In genomic region chr11:101589444-101589843, GRCm38 (mm10) we compare ENCODE assay signal across 9 mouse cellular contexts. TPM values are rescaled to one million over a fixed set of nuclear protein-coding genes. Genes with fewer than 3 reads are reported as not detected.
A peak's percentile ranks its signal among the peaks of the same experiment; 100 is the strongest.
DNase-seq lines count a peak whose midpoint lies in the region; ATAC-seq and TF ChIP-seq lines count a peak whose summit lies in the region.
"Had no signal": no experiment of that assay in that cellular context is flagged by ENCODE, and none has a peak within 500 bp of the region (broad histone marks: within the 10 kb centered on the region; RNA-seq: fewer than 3 reads in every experiment).

No protein-coding gene starts in this region.

- 34% methylated on average over 5 of the region's 5 CpGs for WGBS in forebrain, embryonic 10.5 days
- WGBS in forebrain, embryonic 13.5 days, result 29% methylated on average over 5 of the region's 5 CpGs
- WGBS in embryonic facial prominence, embryonic 10.5 days, result 33% methylated on average over 5 of the region's 5 CpGs
- WGBS in kidney, postnatal 0 days, result 26% methylated on average over 5 of the region's 5 CpGs

- DNase-seq in forebrain, embryonic 10.5 days (ENCODE audit: extremely low spot score, low spot score), result peak; percentile 33
- peak; percentile 85 for DNase-seq in 3T3-L1 (ENCODE audit: low read depth, low spot score)
- DNase-seq in adrenal gland, postnatal 10 days, result peak; percentile 70
- DNase-seq in embryonic facial prominence, embryonic 10.5 days (ENCODE audit: low spot score), result peak; percentile 63
- DNase-seq in kidney, postnatal 0 days (ENCODE audit: low spot score), result peak; percentile 82
- DNase-seq in lung, adult 18-20 months, result peak; percentile 49 to 51
- DNase-seq in right cerebral cortex, postnatal 4 days, result peak; percentile 65

- H3K9me3 ChIP-seq in forebrain, embryonic 10.5 days, result no peaks in the 10 kb centered on the region
- H3K9me3 ChIP-seq in forebrain, embryonic 13.5 days (replicated peaks), result no peaks in the 10 kb centered on the region
- H3K9me3 ChIP-seq in embryonic facial prominence, embryonic 10.5 days, result no peaks in the 10 kb centered on the region
- no peaks in the 10 kb centered on the region for H3K9me3 ChIP-seq in kidney, postnatal 0 days (replicated peaks; ENCODE audit: low read length)

- H3K27me3 ChIP-seq in forebrain, embryonic 10.5 days (ENCODE audit: poor library complexity, severe bottlenecking), result no peaks in the 10 kb centered on the region
- no peaks in the 10 kb centered on the region for H3K27me3 ChIP-seq in forebrain, embryonic 13.5 days
- no peaks in the 10 kb centered on the region for H3K27me3 ChIP-seq in embryonic facial prominence, embryonic 10.5 days (replicated peaks; ENCODE audit: low read depth, poor library complexity, severe bottlenecking)
- H3K27me3 ChIP-seq in kidney, postnatal 0 days (ENCODE audit: insufficient read depth, low read length), result no peaks in the 10 kb centered on the region

- no peaks in the 10 kb centered on the region for H3K36me3 ChIP-seq in forebrain, embryonic 10.5 days (replicated peaks)
- peaks cover 15% of the 10 kb centered on the region; the same call in 1 of the 2 replicates for H3K36me3 ChIP-seq in forebrain, embryonic 13.5 days (ENCODE audit: poor library complexity, severe bottlenecking)
- peaks cover 4% of the 10 kb centered on the region; the same call in 1 of the 2 replicates for H3K36me3 ChIP-seq in embryonic facial prominence, embryonic 10.5 days (replicated peaks)
- no peaks in the 10 kb centered on the region for H3K36me3 ChIP-seq in kidney, postnatal 0 days (ENCODE audit: insufficient read depth, low read length)

- no peak overlapping the region for H3K4me3 ChIP-seq in forebrain, embryonic 10.5 days
- H3K4me3 ChIP-seq in forebrain, embryonic 13.5 days, result no peak overlapping the region
- H3K4me3 ChIP-seq in embryonic facial prominence, embryonic 10.5 days, result no peak overlapping the region
- no peak overlapping the region for H3K4me3 ChIP-seq in kidney, postnatal 0 days (replicated peaks; ENCODE audit: low read depth, low read length)

- peak; percentile 84 for TF ChIP-seq CTCF in kidney, postnatal 0 days (IDR thresholded peaks at IDR 0.05; ENCODE audit: low read depth)

- no peak overlapping the region for H3K4me2 ChIP-seq in forebrain, embryonic 13.5 days
- H3K4me2 ChIP-seq in kidney, postnatal 0 days (ENCODE audit: low read length), result no peak overlapping the region

- H3K4me1 ChIP-seq in forebrain, embryonic 10.5 days, result no peaks in the 10 kb centered on the region
- no peaks in the 10 kb centered on the region for H3K4me1 ChIP-seq in forebrain, embryonic 13.5 days
- H3K4me1 ChIP-seq in embryonic facial prominence, embryonic 10.5 days, result peaks cover 4% of the 10 kb centered on the region; the same call in 1 of the 2 replicates
- no peaks in the 10 kb centered on the region for H3K4me1 ChIP-seq in kidney, postnatal 0 days (replicated peaks; ENCODE audit: insufficient read depth, low read length)

- ATAC-seq in forebrain, embryonic 13.5 days, result no peak
- peak; percentile 62 for ATAC-seq in kidney, postnatal 0 days (replicated peaks; ENCODE audit: low FRiP score, low read depth)

- no peak overlapping the region for H3K27ac ChIP-seq in forebrain, embryonic 10.5 days
- no peak overlapping the region for H3K27ac ChIP-seq in forebrain, embryonic 13.5 days
- H3K27ac ChIP-seq in embryonic facial prominence, embryonic 10.5 days (replicated peaks), result no peak overlapping the region
- H3K27ac ChIP-seq in kidney, postnatal 0 days, result peak overlapping the region; percentile 69; the same call in 1 of the 2 replicates

- no peak overlapping the region for H3K9ac ChIP-seq in forebrain, embryonic 13.5 days
- H3K9ac ChIP-seq in kidney, postnatal 0 days (ENCODE audit: low read depth, low read length), result no peak overlapping the region

RNA-seq across cellular contexts. Expression of gene Tmem106a, which starts 7.4 kb away (rescaled TPM):
- polyA plus RNA-seq in forebrain, embryonic 10.5 days (2016; fragmentation: Nextera tagmentation; extraction: Ambion mirVana), result 1.5 and 1.8 TPM in 2 replicates
- polyA plus RNA-seq in forebrain, embryonic 13.5 days (2015; fragmentation: Nextera tagmentation; extraction: Ambion mirVana), result 1.1 and 1.3 TPM in 2 replicates
- 10 to 100 TPM; 11.2 to 12.0 TPM for total RNA-seq in adrenal gland, postnatal 10 days (2021)
- polyA plus RNA-seq in embryonic facial prominence, embryonic 10.5 days (2016; fragmentation: Nextera tagmentation; extraction: Ambion mirVana), result 1.5 and 2.1 TPM in 2 replicates
- polyA plus RNA-seq in kidney, postnatal 0 days (2015; fragmentation: Nextera tagmentation; extraction: Ambion mirVana), result 19.4 and 20.9 TPM in 2 replicates

RNA-seq across cellular contexts. Expression of gene Gm11634, which starts 9.6 kb away (rescaled TPM):
- polyA plus RNA-seq in forebrain, embryonic 10.5 days (2016; fragmentation: Nextera tagmentation; extraction: Ambion mirVana), result not detected in 2 replicates
- polyA plus RNA-seq in forebrain, embryonic 13.5 days (2015; fragmentation: Nextera tagmentation; extraction: Ambion mirVana), result not detected in 2 replicates
- total RNA-seq in adrenal gland, postnatal 10 days (2021), result not detected
- polyA plus RNA-seq in embryonic facial prominence, embryonic 10.5 days (2016; fragmentation: Nextera tagmentation; extraction: Ambion mirVana), result not detected in 2 replicates
- 0.37 TPM in 1 of 2 replicates, not detected in the other for polyA plus RNA-seq in kidney, postnatal 0 days (2015; fragmentation: Nextera tagmentation; extraction: Ambion mirVana)
- total RNA-seq: layer of hippocampus, adult 8-10 months had no signal

RNA-seq across cellular contexts. Expression of gene Nbr1, which starts 37.5 kb away (rescaled TPM):
- polyA plus RNA-seq in forebrain, embryonic 10.5 days (2016; fragmentation: Nextera tagmentation; extraction: Ambion mirVana), result 61.7 and 69.9 TPM in 2 replicates
- polyA plus RNA-seq in forebrain, embryonic 13.5 days (2015; fragmentation: Nextera tagmentation; extraction: Ambion mirVana), result 104 and 117 TPM in 2 replicates
- 100 to 1,000 TPM; 134 to 137 TPM for total RNA-seq in adrenal gland, postnatal 10 days (2021)
- polyA plus RNA-seq in embryonic facial prominence, embryonic 10.5 days (2016; fragmentation: Nextera tagmentation; extraction: Ambion mirVana), result 68.0 and 70.0 TPM in 2 replicates
- polyA plus RNA-seq in kidney, postnatal 0 days (2015; fragmentation: Nextera tagmentation; extraction: Ambion mirVana), result 62.6 and 63.3 TPM in 2 replicates

RNA-seq across cellular contexts. Expression of gene Rdm1, which starts 37.6 kb away (rescaled TPM):
- polyA plus RNA-seq in forebrain, embryonic 10.5 days (2016; fragmentation: Nextera tagmentation; extraction: Ambion mirVana), result 30.7 and 33.9 TPM in 2 replicates
- polyA plus RNA-seq in forebrain, embryonic 13.5 days (2015; fragmentation: Nextera tagmentation; extraction: Ambion mirVana), result 48.9 and 52.6 TPM in 2 replicates
- 10 to 100 TPM; 22.5 to 26.4 TPM for total RNA-seq in adrenal gland, postnatal 10 days (2021)
- 28.2 and 29.4 TPM in 2 replicates for polyA plus RNA-seq in embryonic facial prominence, embryonic 10.5 days (2016; fragmentation: Nextera tagmentation; extraction: Ambion mirVana)
- 30.9 and 37.6 TPM in 2 replicates for polyA plus RNA-seq in kidney, postnatal 0 days (2015; fragmentation: Nextera tagmentation; extraction: Ambion mirVana)

RNA-seq across cellular contexts. Expression of gene Brca1, which starts 37.7 kb away (rescaled TPM):
- polyA plus RNA-seq in forebrain, embryonic 10.5 days (2016; fragmentation: Nextera tagmentation; extraction: Ambion mirVana), result 26.2 and 27.4 TPM in 2 replicates
- polyA plus RNA-seq in forebrain, embryonic 13.5 days (2015; fragmentation: Nextera tagmentation; extraction: Ambion mirVana), result 11.3 and 12.5 TPM in 2 replicates
- total RNA-seq in adrenal gland, postnatal 10 days (2021), result 1 to 10 TPM; 8.1 to 8.3 TPM
- polyA plus RNA-seq in embryonic facial prominence, embryonic 10.5 days (2016; fragmentation: Nextera tagmentation; extraction: Ambion mirVana), result 23.7 and 27.0 TPM in 2 replicates
- polyA plus RNA-seq in kidney, postnatal 0 days (2015; fragmentation: Nextera tagmentation; extraction: Ambion mirVana), result 4.2 and 6.3 TPM in 2 replicates

Comparison
In these comparisons a context has a peak if more than half of its experiments do, and no peak if none do; other contexts are left out.
1. DNase-seq: peak in every context shown above with its lines; median percentile 85 in 3T3-L1; 82 in kidney, postnatal 0 days; 70 in adrenal gland, postnatal 10 days; 65 in right cerebral cortex, postnatal 4 days; 63 in embryonic facial prominence, embryonic 10.5 days; 50 in lung, adult 18-20 months; 33 in forebrain, embryonic 10.5 days.